Mouse (Mus musculus) limb, embryonic 15.5 days (tissue): ENCODE measurements at regions not wholly inside any gene's neighbourhood (a gene's known extent, or its start where the extent isn't known, plus 50 kb on each side); places are given as distances from the start of the nearest gene placed in this dataset.

Experiments used
- ATAC-seq: fragments of 200-750 bp; cut with Nextera tagmentation; 2 replicates; pipeline ENCODE4 v1.8.0; 2017; ENCODE audit warnings: low read depth, moderate TSS enrichment; ENCODE audit not compliant: insufficient number of reproducible peaks, low FRiP score, low TSS enrichment
- H3K27ac ChIP-seq: fragments of 300-500 bp; sonication (generic); 2 replicates; pipeline ENCODE4 v1.5.1; 2015; ENCODE audit warnings: moderate library complexity, mild to moderate bottlenecking, inconsistent platforms
- H3K27me3 ChIP-seq: fragments of 300-500 bp; sonication (generic); 2 replicates; pipeline ENCODE4 v1.6.1; 2015; ENCODE audit warnings: inconsistent platforms
- H3K36me3 ChIP-seq: fragments of 300-500 bp; sonication (generic); 2 replicates; pipeline ENCODE4 v1.6.1; 2015; ENCODE audit warnings: inconsistent platforms
- H3K4me1 ChIP-seq: fragments of 300-500 bp; sonication (generic); 2 replicates; pipeline ENCODE4 v1.6.1; 2015; ENCODE audit warnings: inconsistent platforms
- H3K4me2 ChIP-seq: fragments of 300-500 bp; sonication (generic); 2 replicates; pipeline ENCODE4 v1.6.1; 2015; ENCODE audit warnings: mild to moderate bottlenecking, inconsistent platforms
- H3K4me3 ChIP-seq: fragments of 300-500 bp; sonication (generic); 2 replicates; pipeline ENCODE4 v1.5.1; 2015; ENCODE audit warnings: mild to moderate bottlenecking, inconsistent platforms
- H3K9ac ChIP-seq: fragments of 300-500 bp; sonication (generic); 2 replicates; pipeline ENCODE4 v1.6.1; 2015; ENCODE audit warnings: inconsistent platforms
- H3K9me3 ChIP-seq: fragments of 300-500 bp; sonication (generic); 2 replicates; pipeline ENCODE4 v1.6.1; 2016; ENCODE audit warnings: inconsistent platforms
- WGBS: fragments of 180-500 bp; shearing (Covaris S2); methylation state at CpG from one replicate; pipeline ENCODE4 v1.1.7; 2015; 5-methylcytosine and 5-hydroxymethylcytosine counted together

DNA sequence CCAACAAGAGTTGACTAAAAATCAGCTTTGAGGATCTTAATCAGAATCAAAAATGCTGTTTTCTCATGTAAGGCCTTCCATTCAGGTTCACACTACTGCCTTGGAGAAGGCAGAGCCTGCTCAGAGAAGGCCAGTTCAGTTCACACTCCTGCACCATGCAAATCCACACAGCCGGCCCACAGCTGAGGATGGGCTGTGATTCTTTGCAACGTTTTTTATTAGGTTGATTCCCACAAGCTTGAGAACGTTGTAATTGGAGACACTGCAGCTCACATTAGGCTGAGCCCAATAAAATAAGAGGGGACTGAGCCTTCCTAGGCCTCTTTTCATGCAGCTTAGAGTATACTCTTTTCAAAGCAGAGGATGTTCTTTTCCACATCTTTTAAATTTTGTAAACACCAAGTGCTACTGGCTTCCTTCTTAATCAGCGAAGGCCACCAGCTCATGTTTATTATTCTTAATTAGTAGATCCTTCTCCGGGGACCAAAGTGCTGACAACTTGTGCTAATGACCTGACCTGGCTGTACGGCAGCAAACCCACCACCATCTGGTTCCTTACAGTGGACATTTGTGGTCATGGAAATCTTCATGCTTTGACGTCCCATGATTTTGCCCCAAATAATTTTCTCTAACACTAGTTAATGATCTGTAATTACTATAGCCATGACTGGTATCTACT lies 549.8 kb downstream of the Nfib start:
- Histone ChIP-seq H3K4me3 (no peak overlapping the region), H3K27ac (peak overlapping the region; percentile 69), H3K36me3 (no peaks in the 10 kb centered on the region), H3K4me2 (no peak overlapping the region), H3K27me3 (no peaks in the 10 kb centered on the region), H3K4me1 (peaks cover 15% of the 10 kb centered on the region), H3K9me3 (no peaks in the 10 kb centered on the region), H3K9ac (no peak overlapping the region)
- 23% methylated on average over 7 of the region's 7 CpGs for WGBS
- no peak for ATAC-seq

DNA sequence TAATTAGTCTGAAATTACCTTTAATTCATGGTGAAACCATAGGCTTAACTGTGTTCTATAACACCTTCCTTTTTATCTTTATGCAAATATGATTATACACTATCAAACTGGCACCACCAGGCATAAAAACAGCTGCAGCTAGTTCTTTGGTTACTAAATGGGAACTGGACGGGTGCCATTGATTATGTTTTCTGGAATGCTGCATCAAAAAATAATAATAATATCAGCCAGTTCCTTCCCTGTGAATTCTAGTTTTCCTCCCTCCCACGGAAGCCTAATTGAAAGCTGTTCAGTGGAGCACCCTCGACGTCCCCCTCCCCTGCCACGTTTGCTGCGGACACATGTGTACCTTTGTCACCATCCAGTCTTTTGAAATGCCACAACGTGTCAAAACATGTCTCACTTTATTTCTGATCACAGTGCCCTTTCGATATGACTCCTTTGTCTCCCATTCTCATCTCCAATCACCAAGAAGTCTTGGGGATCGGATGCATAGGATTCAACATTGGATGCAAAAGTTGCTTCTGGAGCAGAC lies 551.5 kb downstream of the Nfib start:
- 59% methylated on average over 9 of the region's 9 CpGs for WGBS
- Histone ChIP-seq H3K9ac (no peak overlapping the region), H3K36me3 (no peaks in the 10 kb centered on the region), H3K9me3 (no peaks in the 10 kb centered on the region), H3K4me1 (peaks cover 15% of the 10 kb centered on the region), H3K4me3 (no peak overlapping the region), H3K27ac (no peak overlapping the region), H3K4me2 (no peak overlapping the region), H3K27me3 (no peaks in the 10 kb centered on the region)
- no peak for ATAC-seq

DNA sequence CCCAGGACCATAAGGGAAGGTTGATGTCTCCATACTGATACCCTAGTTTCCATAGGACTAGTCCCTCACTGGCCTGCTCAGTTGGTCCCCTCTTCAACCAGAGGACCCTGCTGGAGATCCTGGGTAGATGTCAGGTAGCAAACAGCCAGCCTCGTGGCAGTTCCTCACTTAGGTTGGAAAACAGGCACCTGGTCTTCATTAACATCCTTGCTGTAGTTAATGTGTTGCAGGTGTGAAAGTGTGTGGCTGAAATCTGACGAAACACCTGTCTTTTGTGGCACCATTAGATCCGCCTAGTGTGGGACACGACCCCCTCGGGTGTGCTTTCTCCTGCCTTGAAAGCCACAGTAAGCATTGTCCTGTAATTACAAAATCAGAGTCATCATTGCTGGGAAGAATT lies 551.9 kb downstream of the Nfib start:
- Histone ChIP-seq H3K4me3 (no peak overlapping the region), H3K27ac (no peak overlapping the region), H3K9me3 (no peaks in the 10 kb centered on the region), H3K4me2 (no peak overlapping the region), H3K36me3 (no peaks in the 10 kb centered on the region), H3K27me3 (no peaks in the 10 kb centered on the region), H3K9ac (no peak overlapping the region), H3K4me1 (peaks cover 15% of the 10 kb centered on the region)
- no peak for ATAC-seq
- WGBS = 22% methylated on average over 5 of the region's 5 CpGs

DNA sequence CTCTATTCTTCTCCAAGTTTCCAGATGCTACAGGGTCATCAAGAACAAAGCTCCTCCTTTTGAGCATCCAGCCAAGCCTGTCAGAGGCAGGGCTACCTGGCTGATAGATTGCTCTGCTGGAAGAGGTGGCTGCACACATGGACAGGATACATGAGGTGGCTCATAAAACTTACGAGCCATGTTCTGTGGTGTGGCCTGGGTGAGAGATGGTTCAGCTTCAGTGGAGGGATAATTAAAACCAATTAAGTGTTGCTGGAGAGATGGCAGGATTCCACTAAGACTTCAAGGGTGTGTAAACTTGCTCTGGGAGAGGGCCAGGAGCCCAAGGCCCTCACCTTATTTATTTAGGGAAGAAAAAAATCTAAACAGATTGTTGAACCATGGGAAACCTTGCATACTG lies 555.6 kb downstream of the Nfib start:
- H3K4me2 ChIP-seq = no peak overlapping the region
- no peaks in the 10 kb centered on the region for H3K9me3 ChIP-seq
- H3K27ac ChIP-seq = no peak overlapping the region
- peaks cover 12% of the 10 kb centered on the region; the same call in 1 of the 2 replicates for H3K4me1 ChIP-seq
- 31% methylated on average over 1 of the region's 1 CpGs for WGBS
- ATAC-seq = no peak
- H3K36me3 ChIP-seq = no peaks in the 10 kb centered on the region
- no peak overlapping the region for H3K9ac ChIP-seq
- H3K4me3 ChIP-seq = no peak overlapping the region
- H3K27me3 ChIP-seq = no peaks in the 10 kb centered on the region

DNA sequence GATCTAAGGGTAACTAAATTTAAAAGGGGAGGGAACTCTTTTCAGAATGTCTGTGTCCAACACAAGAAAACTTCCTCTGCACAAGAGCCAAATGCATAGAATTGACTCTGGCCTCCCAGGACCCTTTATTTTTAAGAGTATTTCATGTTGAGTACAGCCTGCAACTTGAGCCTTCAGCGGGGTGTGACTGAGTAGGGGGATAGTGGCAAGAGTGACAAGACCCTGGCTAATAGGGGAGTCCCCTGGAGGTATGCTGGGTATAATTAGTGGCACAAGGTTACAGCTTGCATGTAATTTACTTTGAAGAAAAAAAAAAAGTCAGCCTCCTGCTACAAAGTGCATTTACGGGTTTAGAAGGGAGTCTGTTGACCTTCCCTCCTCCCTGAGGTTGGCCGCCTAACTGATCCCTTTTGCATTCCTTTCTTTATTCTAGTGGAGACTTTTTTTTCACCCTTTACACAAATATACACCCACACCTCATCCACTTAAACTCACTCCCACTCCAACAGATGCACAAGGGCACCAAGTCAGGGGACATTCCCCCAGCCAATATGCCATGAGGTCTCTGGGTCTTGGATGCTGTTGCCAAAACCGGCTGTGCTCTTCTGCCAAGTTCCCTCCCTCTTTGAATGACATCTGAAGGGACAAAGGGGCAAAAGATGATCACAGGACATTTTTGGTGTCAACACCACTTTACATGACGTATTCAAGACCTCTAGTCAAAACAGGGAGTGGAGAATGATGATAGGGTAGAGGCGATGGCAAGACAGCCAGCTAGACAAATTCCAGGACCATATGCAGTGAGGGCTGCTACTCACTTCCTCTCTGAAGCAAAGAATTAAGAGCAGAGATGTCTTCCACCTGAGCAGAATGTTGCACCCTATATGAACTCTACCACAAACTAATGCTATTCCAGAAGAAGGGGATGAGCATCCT lies 557.2 kb downstream of the Nfib start:
- ATAC-seq = peak; percentile 61; the same call in 1 of the 2 replicates

DNA sequence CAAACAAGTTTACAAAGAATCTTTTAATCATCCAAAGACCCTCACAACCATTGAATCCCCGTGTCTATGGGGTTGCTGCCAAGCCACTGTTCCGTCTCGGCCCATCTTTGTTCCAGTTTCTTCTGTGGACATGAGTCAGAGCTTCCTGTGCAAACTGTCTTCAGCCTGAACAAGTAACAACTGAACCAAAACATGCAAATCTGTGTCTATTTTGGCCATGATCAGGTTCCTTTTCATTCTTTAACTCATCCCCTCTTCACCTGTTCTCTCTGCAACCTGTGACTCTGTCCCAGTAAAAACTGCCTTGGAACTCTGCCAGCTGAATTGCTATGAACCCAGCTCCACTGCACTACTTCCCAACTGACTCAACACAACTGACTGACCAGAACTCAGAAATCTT lies 563.2 kb downstream of the Nfib start:
- no peak for ATAC-seq
- Histone ChIP-seq H3K9me3 (no peaks in the 10 kb centered on the region), H3K36me3 (no peaks in the 10 kb centered on the region), H3K4me1 (no peaks in the 10 kb centered on the region), H3K27me3 (no peaks in the 10 kb centered on the region), H3K4me3 (no peak overlapping the region), H3K27ac (no peak overlapping the region), H3K9ac (no peak overlapping the region), H3K4me2 (no peak overlapping the region)
- 78% methylated on average over 3 of the region's 3 CpGs for WGBS

More for the DNA sequence above, 557.2 kb downstream of the Nfib start:
- Histone ChIP-seq H3K9me3 (no peaks in the 10 kb centered on the region), H3K36me3 (no peaks in the 10 kb centered on the region), H3K4me3 (no peak overlapping the region), H3K4me2 (no peak overlapping the region), H3K27me3 (no peaks in the 10 kb centered on the region), H3K9ac (no peak overlapping the region), H3K27ac (peak overlapping the region; percentile 79), H3K4me1 (peaks cover 9% of the 10 kb centered on the region; the same call in 1 of the 2 replicates)
- 33% methylated on average over 6 of the region's 6 CpGs for whole genome bisulfite sequencing

DNA sequence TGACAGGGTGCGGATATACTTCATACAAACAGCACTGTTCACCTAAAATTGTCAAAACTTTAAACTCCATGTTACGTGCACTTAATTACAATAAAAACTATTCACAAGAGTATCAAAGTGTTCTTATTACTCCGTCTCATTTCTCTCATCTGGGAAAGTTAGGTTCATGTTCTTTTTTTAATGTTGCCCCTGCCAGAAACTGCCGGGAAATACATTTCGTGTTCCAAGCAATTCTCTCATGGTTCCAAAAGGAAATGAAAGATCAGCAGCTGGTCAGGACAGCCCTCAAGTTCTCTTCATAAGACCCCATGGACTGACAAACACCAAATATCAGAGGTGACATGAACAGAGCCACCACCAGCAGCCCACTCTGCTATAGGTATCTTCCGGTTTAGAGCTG lies 565.7 kb downstream of the Nfib start:
- Histone ChIP-seq H3K27ac (0 out of 2 replicates have a peak overlapping the region, but pooled peaks have one; percentile 3), H3K4me3 (no peak overlapping the region)

DNA sequence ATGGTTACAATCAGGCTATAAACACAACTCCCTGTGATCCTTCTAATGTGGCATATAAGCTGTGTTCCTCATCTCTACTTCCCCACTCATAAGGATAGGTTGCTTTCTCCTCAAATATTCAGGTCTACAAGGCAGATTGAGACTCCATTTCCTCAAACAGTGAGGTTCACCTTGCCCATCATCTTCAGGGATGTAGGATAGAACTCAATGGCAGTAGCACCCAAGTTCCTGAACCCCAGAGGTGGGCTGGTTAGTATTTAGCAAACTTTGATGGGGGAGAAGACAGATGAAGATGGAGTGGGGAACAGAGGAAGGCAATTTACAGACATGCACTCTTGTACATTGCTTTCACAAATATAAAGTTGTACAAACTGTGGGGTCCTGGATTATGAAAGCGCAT lies 566.5 kb downstream of the Nfib start:
- Histone ChIP-seq H3K4me3 (no peak overlapping the region), H3K4me1 (no peaks in the 10 kb centered on the region), H3K27ac (0 out of 2 replicates have a peak overlapping the region, but pooled peaks have one; percentile 51), H3K9me3 (no peaks in the 10 kb centered on the region), H3K36me3 (no peaks in the 10 kb centered on the region), H3K4me2 (no peak overlapping the region), H3K27me3 (no peaks in the 10 kb centered on the region), H3K9ac (no peak overlapping the region)
- ATAC-seq = no peak
- WGBS = 95% methylated on average over 1 of the region's 1 CpGs

More for the DNA sequence above, 565.7 kb downstream of the Nfib start:
- WGBS = 53% methylated on average over 6 of the region's 6 CpGs
- no peaks in the 10 kb centered on the region for H3K4me1 ChIP-seq
- H3K36me3 ChIP-seq = no peaks in the 10 kb centered on the region
- H3K9ac ChIP-seq = no peak overlapping the region
- no peaks in the 10 kb centered on the region for H3K9me3 ChIP-seq
- no peak overlapping the region for H3K4me2 ChIP-seq
- no peaks in the 10 kb centered on the region for H3K27me3 ChIP-seq
- ATAC-seq = no peak

DNA sequence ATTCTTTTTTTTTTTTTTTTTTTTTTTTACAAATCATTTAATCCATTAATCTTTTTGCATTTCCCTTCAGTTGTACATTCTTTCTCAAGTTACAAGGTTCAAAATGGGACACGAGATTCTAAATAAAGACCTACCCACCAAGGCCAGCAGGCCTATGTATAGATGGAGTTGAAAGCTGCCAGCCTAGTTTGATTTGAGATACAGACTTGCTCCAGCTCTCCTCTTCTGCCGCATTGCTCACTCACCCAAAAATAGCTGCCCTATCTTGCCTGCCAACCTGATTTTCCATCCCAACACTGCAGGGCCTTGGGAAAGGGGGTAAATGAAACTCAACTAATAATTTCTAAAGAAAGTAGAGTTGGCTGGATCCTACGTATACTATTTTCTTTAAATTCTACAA lies 572.7 kb downstream of the Nfib start:
- Histone ChIP-seq H3K36me3 (no peaks in the 10 kb centered on the region), H3K4me3 (no peak overlapping the region), H3K27ac (no peak overlapping the region), H3K9ac (no peak overlapping the region), H3K4me1 (no peaks in the 10 kb centered on the region), H3K4me2 (no peak overlapping the region), H3K9me3 (no peaks in the 10 kb centered on the region), H3K27me3 (no peaks in the 10 kb centered on the region)
- ATAC-seq = no peak
- WGBS = 64% methylated on average over 3 of the region's 3 CpGs

DNA sequence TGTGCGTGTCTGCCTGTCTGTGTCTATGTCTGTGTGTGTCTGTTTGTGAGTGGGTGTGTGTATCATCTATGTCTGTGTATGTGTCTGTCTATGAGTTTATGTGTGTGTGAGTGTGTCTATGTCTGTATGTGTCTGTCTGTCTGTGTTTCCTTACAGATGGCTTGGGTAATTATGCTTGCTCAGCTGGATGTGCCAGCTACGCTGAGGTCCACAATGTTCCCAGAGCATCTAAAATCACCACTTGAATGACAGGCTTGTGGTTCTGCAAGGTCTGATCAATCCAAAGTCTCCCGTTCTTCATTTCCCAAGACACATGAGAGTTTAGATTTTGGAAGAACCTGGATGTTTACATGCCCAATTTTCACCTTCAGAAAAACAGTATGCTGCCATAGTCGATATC lies 573.2 kb downstream of the Nfib start:
- Histone ChIP-seq H3K27ac (no peak overlapping the region), H3K4me1 (no peaks in the 10 kb centered on the region), H3K27me3 (no peaks in the 10 kb centered on the region), H3K36me3 (no peaks in the 10 kb centered on the region), H3K9me3 (no peaks in the 10 kb centered on the region), H3K9ac (no peak overlapping the region), H3K4me3 (no peak overlapping the region), H3K4me2 (no peak overlapping the region)
- WGBS = 88% methylated on average over 4 of the region's 4 CpGs
- ATAC-seq = no peak

DNA sequence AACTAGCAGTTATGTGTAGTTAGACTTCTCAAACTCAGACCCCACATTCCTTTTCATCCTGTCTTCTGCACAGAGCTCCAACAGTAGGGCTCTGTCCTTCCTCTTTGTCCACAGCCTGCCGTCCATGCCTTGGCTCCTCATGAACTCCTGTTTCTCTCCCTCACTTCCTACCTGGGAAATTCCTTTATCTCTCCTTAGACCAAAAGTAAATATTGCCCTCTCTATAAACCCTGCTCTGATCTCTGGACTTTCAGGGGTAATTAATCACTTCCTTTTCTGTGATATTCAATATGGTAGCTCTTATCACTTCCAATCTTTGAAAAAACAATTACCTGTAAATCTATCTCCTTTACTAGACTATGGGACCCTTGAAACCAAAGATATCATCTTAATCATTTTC lies 576.1 kb downstream of the Nfib start:
- no peak overlapping the region for H3K9ac ChIP-seq
- no peak for ATAC-seq
- H3K27ac ChIP-seq = no peak overlapping the region
- H3K4me2 ChIP-seq = no peak overlapping the region
- no peaks in the 10 kb centered on the region for H3K27me3 ChIP-seq
- H3K9me3 ChIP-seq = no peaks in the 10 kb centered on the region
- no peak overlapping the region for H3K4me3 ChIP-seq
- H3K4me1 ChIP-seq = no peaks in the 10 kb centered on the region
- H3K36me3 ChIP-seq = no peaks in the 10 kb centered on the region
- WGBS = 49% methylated on average over 1 of the region's 1 CpGs

DNA sequence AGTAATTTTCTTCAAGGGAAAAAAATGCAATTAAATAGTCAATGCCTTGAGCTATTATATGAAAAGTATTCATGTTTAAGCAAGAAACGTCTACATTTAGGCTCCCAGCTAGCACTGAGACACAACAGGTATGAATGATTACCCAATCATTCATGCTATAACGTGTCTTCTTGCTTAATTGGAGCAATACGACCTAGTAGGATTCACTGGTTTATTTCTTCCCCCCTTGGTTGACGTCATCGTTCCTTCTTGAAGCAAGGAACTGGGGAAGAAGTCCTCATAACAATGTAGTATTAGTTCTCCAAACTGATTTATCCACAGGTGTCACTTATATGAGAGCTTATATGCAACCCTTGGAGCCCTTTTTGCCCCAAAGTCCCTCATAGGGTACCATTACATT lies 581.8 kb downstream of the Nfib start:
- Histone ChIP-seq H3K4me1 (no peaks in the 10 kb centered on the region), H3K9ac (no peak overlapping the region), H3K9me3 (no peaks in the 10 kb centered on the region), H3K4me2 (no peak overlapping the region), H3K36me3 (no peaks in the 10 kb centered on the region), H3K27ac (no peak overlapping the region), H3K4me3 (no peak overlapping the region), H3K27me3 (no peaks in the 10 kb centered on the region)
- 57% methylated on average over 5 of the region's 5 CpGs for WGBS
- ATAC-seq = no peak
